Mouse (Mus musculus) ovary, postnatal 14 days (tissue): ENCODE measurements at regions not wholly inside any gene's neighbourhood (a gene's known extent, or its start where the extent isn't known, plus 50 kb on each side); places are given as distances from the start of the nearest gene placed in this dataset.

ENCODE experiments used
- DNase-seq: peaks from one replicate; pipeline ENCODE4 v3.0.0; 2022; ENCODE audit warnings: low spot score

- DNase-seq = no peak
These were observed 50.6 kb upstream of the Larp1 start for GRCm38 (mm10) chr11:57958233-57958632.

- DNase-seq = no peak
These were observed 52.0 kb upstream of the Larp1 start for GRCm38 (mm10) chr11:57956909-57957308.

- DNase-seq = no peak
These were observed 52.8 kb upstream of the Larp1 start for GRCm38 (mm10) chr11:57956076-57956475.

GRCm38 (mm10) chr11:57955476-57955875 is 53.4 kb upstream of the Larp1 start:
- DNase-seq = no peak

- no peak for DNase-seq
These were observed 54.2 kb upstream of the Larp1 start for GRCm38 (mm10) chr11:57954510-57955184.

GRCm38 (mm10) chr11:57953694-57954093 is 55.2 kb upstream of the Larp1 start:
- DNase-seq = no peak

- DNase-seq = no peak
These were observed 56.2 kb upstream of the Larp1 start for GRCm38 (mm10) chr11:57952619-57953018.

- no peak for DNase-seq
These were observed 57.1 kb upstream of the Larp1 start for GRCm38 (mm10) chr11:57951541-57952326.

GRCm38 (mm10) chr11:57950989-57951388 is 57.9 kb upstream of the Larp1 start:
- DNase-seq = peak; percentile 49

- no peak for DNase-seq
These were observed 59.8 kb upstream of the Larp1 start for GRCm38 (mm10) chr11:57949067-57949466.

- DNase-seq = no peak
These were observed 61.5 kb upstream of the Larp1 start for GRCm38 (mm10) chr11:57947347-57947746.

GRCm38 (mm10) chr11:57934391-57934850 is 74.4 kb upstream of the Larp1 start:
- peak; percentile 95 for DNase-seq

- no peak for DNase-seq
These were observed 75.8 kb upstream of the Larp1 start for GRCm38 (mm10) chr11:57933065-57933464.

GRCm38 (mm10) chr11:57929506-57929905 is 79.4 kb upstream of the Larp1 start:
- no peak for DNase-seq

- no peak for DNase-seq
These were observed 87.6 kb upstream of the Hand1 start for GRCm38 (mm10) chr11:57920263-57920662.

GRCm38 (mm10) chr11:57918447-57919059 is 85.9 kb upstream of the Hand1 start:
- no peak for DNase-seq

GRCm38 (mm10) chr11:57917974-57918373 is 85.4 kb upstream of the Hand1 start:
- DNase-seq = no peak

- DNase-seq = no peak
These were observed 83.4 kb upstream of the Hand1 start for GRCm38 (mm10) chr11:57916016-57916415.

- DNase-seq = no peak
These were observed 81.4 kb upstream of the Hand1 start for GRCm38 (mm10) chr11:57913801-57914560.

GRCm38 (mm10) chr11:57913020-57913699 is 80.5 kb upstream of the Hand1 start:
- no peak for DNase-seq

- DNase-seq = no peak
These were observed 79.2 kb upstream of the Hand1 start for GRCm38 (mm10) chr11:57911698-57912283.
